Mouse (Mus musculus) heart, embryonic 16.5 days (tissue): ENCODE data around the gene Hspb1. TPM values are rescaled to one million over a fixed set of nuclear protein-coding genes. Genes with fewer than 3 reads are reported as not detected.

Experiments
- ATAC-seq: fragments of 200-750 bp; cut with Nextera tagmentation; replicated peaks from 2 replicates; pipeline ENCODE4 v1.8.0; 2017; ENCODE audit warnings: moderate number of reproducible peaks; ENCODE audit not compliant: insufficient read depth, low FRiP score; ENCODE audit errors: extremely low read depth
- H3K27ac ChIP-seq: fragments of 300-500 bp; sonication (generic); 2 replicates; pipeline ENCODE4 v1.5.1; 2014; ENCODE audit warnings: mild to moderate bottlenecking, low read length, control low read depth, moderate library complexity
- H3K27me3 ChIP-seq: fragments of 300-500 bp; sonication (generic); 2 replicates; pipeline ENCODE4 v1.6.1; 2014; ENCODE audit warnings: low read length, mixed read lengths; ENCODE audit not compliant: control insufficient read depth, insufficient read depth
- H3K36me3 ChIP-seq: fragments of 300-500 bp; sonication (generic); 2 replicates; pipeline ENCODE4 v1.6.1; 2014; ENCODE audit not compliant: control insufficient read depth, insufficient read depth
- H3K4me1 ChIP-seq: fragments of 300-500 bp; sonication (generic); 2 replicates; pipeline ENCODE4 v1.6.1; 2014; ENCODE audit warnings: low read length, mixed read lengths; ENCODE audit not compliant: control insufficient read depth, insufficient read depth
- H3K4me2 ChIP-seq: fragments of 300-500 bp; sonication (generic); 2 replicates; pipeline ENCODE4 v1.6.1; 2014; ENCODE audit warnings: low read depth, mild to moderate bottlenecking, control low read depth, low read length
- H3K4me3 ChIP-seq: fragments of 300-500 bp; sonication (generic); 2 replicates; pipeline ENCODE4 v1.5.1; 2014; ENCODE audit warnings: mild to moderate bottlenecking, control low read depth, low read length
- H3K9ac ChIP-seq: fragments of 300-500 bp; sonication (generic); 2 replicates; pipeline ENCODE4 v1.6.1; 2014; ENCODE audit warnings: low read length, control low read depth
- H3K9me3 ChIP-seq: fragments of 300-500 bp; sonication (generic); replicated peaks from 2 replicates; pipeline ENCODE4 v1.6.1; 2016; ENCODE audit warnings: low read length; ENCODE audit not compliant: control insufficient read depth
- WGBS: fragments of 180-500 bp; shearing (Covaris S2); extraction: QIAGEN DNeasy Blood & Tissue Kit; methylation state at CpG from one replicate; pipeline ENCODE4 v1.1.7; 2014; 5-methylcytosine and 5-hydroxymethylcytosine counted together
- polyA plus RNA-seq: library from polyadenylated mRNA; unstranded; fragments of >200 nt; fragmentation: Nextera tagmentation; extraction: Ambion mirVana; gene quantifications from 2 replicates; pipeline ENCODE4 v1.2.1, GENCODE M21; 2015

Gene Hspb1
- polyA plus RNA-seq, 1 experiment from 2014 or later = 794 TPM

GRCm38 (mm10) chr5:135853731-135854130, 34.0 kb upstream of the Hspb1 start:
- Histone ChIP-seq H3K9ac (no peak overlapping the region), H3K4me3 (no peak overlapping the region), H3K36me3 (no peaks in the 10 kb centered on the region), H3K27me3 (peaks cover 91% of the 10 kb centered on the region), H3K4me2 (no peak overlapping the region), H3K9me3 (no peaks in the 10 kb centered on the region), H3K4me1 (no peaks in the 10 kb centered on the region), H3K27ac (no peak overlapping the region)
- WGBS = 51% methylated on average over 7 of the region's 7 CpGs
- no peak for ATAC-seq

- Histone ChIP-seq H3K27ac (no peak overlapping the region), H3K4me1 (no peaks in the 10 kb centered on the region), H3K27me3 (peaks cover 86% of the 10 kb centered on the region), H3K4me2 (no peak overlapping the region), H3K4me3 (no peak overlapping the region), H3K9me3 (no peaks in the 10 kb centered on the region), H3K9ac (no peak overlapping the region), H3K36me3 (no peaks in the 10 kb centered on the region)
- ATAC-seq = peak; percentile 58; the same call in 1 of the 2 replicates
- 4% methylated on average over 4 of the region's 4 CpGs for WGBS
Measured at GRCm38 (mm10) chr5:135855156-135855555, 32.6 kb upstream of the Hspb1 start.

- H3K4me3 ChIP-seq = no peak overlapping the region
- no peak overlapping the region for H3K4me2 ChIP-seq
- no peaks in the 10 kb centered on the region for H3K36me3 ChIP-seq
- 46% methylated on average over 8 of the region's 8 CpGs for WGBS
- peaks cover 59% of the 10 kb centered on the region for H3K27me3 ChIP-seq
- H3K9me3 ChIP-seq = no peaks in the 10 kb centered on the region
- H3K27ac ChIP-seq = no peak overlapping the region
- no peak for ATAC-seq
- H3K9ac ChIP-seq = no peak overlapping the region
- peaks cover 4% of the 10 kb centered on the region for H3K4me1 ChIP-seq
Measured at GRCm38 (mm10) chr5:135866662-135867061, 21.1 kb upstream of the Hspb1 start.

GRCm38 (mm10) chr5:135867637-135868593, 19.8 kb upstream of the Hspb1 start:
- Histone ChIP-seq H3K4me1 (peaks cover 4% of the 10 kb centered on the region), H3K4me3 (peak overlapping the region; percentile 50), H3K4me2 (peak overlapping the region; percentile 74), H3K9ac (peak overlapping the region; percentile 54), H3K9me3 (no peaks in the 10 kb centered on the region), H3K27me3 (peaks cover 61% of the 10 kb centered on the region), H3K27ac (no peak overlapping the region), H3K36me3 (no peaks in the 10 kb centered on the region)
- 2% methylated on average over 76 of the region's 89 CpGs for WGBS
- peak; percentile 18; the same call in 1 of the 2 replicates for ATAC-seq

- peaks cover 60% of the 10 kb centered on the region for H3K27me3 ChIP-seq
- no peaks in the 10 kb centered on the region for H3K9me3 ChIP-seq
Measured at GRCm38 (mm10) chr5:135868653-135869052, 19.1 kb upstream of the Hspb1 start.

GRCm38 (mm10) chr5:135869661-135870423, 17.9 kb upstream of the Hspb1 start:
- no peak for ATAC-seq
- H3K9ac ChIP-seq = no peak overlapping the region
- no peak overlapping the region for H3K27ac ChIP-seq
- WGBS = 55% methylated on average over 14 of the region's 14 CpGs
- H3K4me2 ChIP-seq = no peak overlapping the region
- peaks cover 52% of the 10 kb centered on the region for H3K27me3 ChIP-seq
- no peaks in the 10 kb centered on the region for H3K9me3 ChIP-seq
- H3K36me3 ChIP-seq = no peaks in the 10 kb centered on the region
- H3K4me3 ChIP-seq = no peak overlapping the region
- H3K4me1 ChIP-seq = peaks cover 6% of the 10 kb centered on the region

More at GRCm38 (mm10) chr5:135868653-135869052, 19.1 kb upstream of the Hspb1 start:
- 3% methylated on average over 23 of the region's 27 CpGs for WGBS
- Histone ChIP-seq H3K9ac (peak overlapping the region; percentile 54; the same call in 1 of the 2 replicates), H3K36me3 (no peaks in the 10 kb centered on the region), H3K4me3 (peak overlapping the region; percentile 50), H3K4me2 (peak overlapping the region; percentile 74), H3K4me1 (peaks cover 6% of the 10 kb centered on the region), H3K27ac (no peak overlapping the region)
- ATAC-seq = no peak

GRCm38 (mm10) chr5:135870505-135870904, 17.2 kb upstream of the Hspb1 start:
- no peak overlapping the region for H3K9ac ChIP-seq
- WGBS = 84% methylated on average over 5 of the region's 5 CpGs
- no peak for ATAC-seq

GRCm38 (mm10) chr5:135872996-135873395, 14.7 kb upstream of the Hspb1 start:
- peak overlapping the region; percentile 33; the same call in 1 of the 2 replicates for H3K4me2 ChIP-seq
- peaks cover 31% of the 10 kb centered on the region for H3K27me3 ChIP-seq
- no peaks in the 10 kb centered on the region for H3K9me3 ChIP-seq
- 15% methylated on average over 16 of the region's 16 CpGs for WGBS
- peaks cover 9% of the 10 kb centered on the region for H3K4me1 ChIP-seq
- no peak overlapping the region for H3K4me3 ChIP-seq
- no peak overlapping the region for H3K27ac ChIP-seq
- ATAC-seq = no peak
- H3K36me3 ChIP-seq = no peaks in the 10 kb centered on the region
- peak overlapping the region; percentile 41; the same call in 1 of the 2 replicates for H3K9ac ChIP-seq

More at GRCm38 (mm10) chr5:135870505-135870904, 17.2 kb upstream of the Hspb1 start:
- no peaks in the 10 kb centered on the region for H3K36me3 ChIP-seq
- peaks cover 6% of the 10 kb centered on the region for H3K4me1 ChIP-seq
- H3K9me3 ChIP-seq = no peaks in the 10 kb centered on the region
- H3K27me3 ChIP-seq = peaks cover 50% of the 10 kb centered on the region
- no peak overlapping the region for H3K4me3 ChIP-seq
- H3K4me2 ChIP-seq = no peak overlapping the region
- no peak overlapping the region for H3K27ac ChIP-seq
